Mouse (Mus musculus) CD4-positive, CD25-positive, alpha-beta regulatory T cell, adult 2 months (primary cell): ENCODE data around the gene Nap1l1.
"Not testable (repeated sequence)": the region's sequence is repeated elsewhere in the genome, so short reads cannot be mapped to it uniquely, and the experiment has no call there.

Source experiments
- DNase-seq: peaks from one replicate; pipeline ENCODE4 v3.0.0-alpha.2; 2012; ENCODE audit warnings: low read depth, low spot score

Gene Nap1l1

GRCm38 (mm10) chr10:111472686-111473510 lies at the start of gene Nap1l1:
Gene Nap1l1, plus strand, starts transcription at chr10:111473223.
- DNase-seq: peak; percentile 98

GRCm38 (mm10) chr10:111426491-111426890 lies 46.5 kb upstream of the Nap1l1 start:
- no peak for DNase-seq

DNA sequence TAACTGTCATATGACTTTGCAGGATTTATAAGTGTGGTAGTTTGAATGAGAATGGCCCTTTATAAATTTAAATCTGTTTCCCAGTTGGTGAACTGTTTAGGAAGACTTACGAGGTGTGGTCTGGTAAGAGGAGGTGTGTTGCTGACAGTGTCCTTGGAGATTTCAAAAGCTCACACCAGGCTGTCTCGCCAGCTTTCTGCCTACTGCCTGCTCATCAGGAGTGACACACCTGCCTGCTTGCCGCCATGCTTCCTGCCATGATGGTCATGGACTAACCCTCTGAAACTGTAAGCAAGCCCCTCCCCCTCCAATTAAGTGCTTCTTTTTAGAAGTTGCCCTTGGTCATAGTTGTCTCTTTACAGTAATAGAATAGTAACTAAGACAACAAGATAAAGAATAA lies 39.5 kb upstream of the Nap1l1 start:
- no peak for DNase-seq

- no peak for DNase-seq
Measured at GRCm38 (mm10) chr10:111441034-111441440, 32.0 kb upstream of the Nap1l1 start.

DNA sequence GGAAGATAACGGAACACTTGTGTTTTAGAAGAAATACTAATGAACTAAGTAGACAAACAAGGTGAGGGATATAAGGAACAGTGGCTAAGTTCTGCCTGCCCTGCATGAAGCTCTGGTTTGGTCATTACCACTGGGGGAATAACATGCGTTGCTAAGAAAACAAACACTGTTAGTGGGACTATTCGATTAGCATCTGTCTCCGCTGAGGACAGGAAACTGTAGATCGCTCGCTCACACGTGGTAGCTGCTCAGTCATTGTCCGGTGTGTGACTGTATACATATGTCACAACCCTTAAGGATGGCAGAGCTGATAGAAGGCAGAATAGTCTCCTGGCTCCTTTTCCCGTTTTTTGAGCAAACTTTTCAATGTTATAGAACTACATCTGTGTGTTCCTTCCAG lies 28.8 kb upstream of the Nap1l1 start:
- no peak for DNase-seq

DNA sequence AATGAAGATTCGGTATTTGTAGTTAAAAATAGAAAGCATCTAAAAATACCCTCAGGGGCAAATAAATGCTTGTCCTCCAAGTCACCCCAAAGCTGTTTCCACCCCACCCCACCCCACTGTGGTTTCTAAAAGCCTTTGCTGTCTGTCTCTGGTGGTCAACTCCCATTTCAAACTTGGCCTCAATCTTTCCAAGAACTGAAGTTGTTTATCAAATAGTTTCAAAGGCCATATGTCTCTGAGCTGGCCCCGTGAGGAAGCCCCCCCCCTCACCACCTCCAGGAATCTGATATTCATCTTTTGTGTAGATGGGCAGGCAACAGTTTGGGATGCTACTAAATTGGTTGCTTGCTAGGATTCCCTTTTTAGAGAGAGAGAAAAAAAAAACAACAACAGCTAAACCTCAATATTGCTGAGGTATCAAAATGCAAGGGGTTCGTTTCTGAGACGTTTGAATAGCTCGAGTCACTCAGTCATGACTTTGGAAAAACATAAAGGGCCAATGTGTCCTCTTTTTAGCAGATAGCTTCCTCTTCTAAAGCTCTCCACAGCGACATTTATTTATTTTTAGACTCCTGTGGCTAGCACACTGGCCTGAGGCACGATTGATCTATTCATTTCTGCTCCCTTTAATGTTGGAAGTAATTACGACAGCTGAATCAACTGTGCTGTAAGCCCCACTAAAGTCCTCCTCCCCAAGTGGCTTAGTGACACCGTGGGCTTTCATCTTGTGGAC lies 26.9 kb upstream of the Nap1l1 start:
- DNase-seq: no peak

DNA sequence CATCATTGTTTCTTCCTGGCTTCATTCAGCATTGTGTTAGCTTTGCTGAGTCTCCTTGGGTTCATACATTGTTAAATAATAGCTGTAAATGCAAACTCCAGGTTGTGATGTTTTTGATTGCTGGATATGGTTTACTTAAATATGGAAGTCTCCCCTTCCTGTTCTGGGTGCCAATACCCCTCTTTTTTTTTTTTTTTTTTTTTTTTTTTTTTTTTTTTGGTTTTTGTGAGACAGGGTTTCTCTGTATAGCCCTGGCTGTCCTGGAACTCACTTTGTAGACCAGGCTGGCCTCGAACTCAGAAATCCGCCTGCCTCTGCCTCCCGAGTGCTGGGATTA lies 26.4 kb upstream of the Nap1l1 start:
- DNase-seq: not testable (repeated sequence)

DNA sequence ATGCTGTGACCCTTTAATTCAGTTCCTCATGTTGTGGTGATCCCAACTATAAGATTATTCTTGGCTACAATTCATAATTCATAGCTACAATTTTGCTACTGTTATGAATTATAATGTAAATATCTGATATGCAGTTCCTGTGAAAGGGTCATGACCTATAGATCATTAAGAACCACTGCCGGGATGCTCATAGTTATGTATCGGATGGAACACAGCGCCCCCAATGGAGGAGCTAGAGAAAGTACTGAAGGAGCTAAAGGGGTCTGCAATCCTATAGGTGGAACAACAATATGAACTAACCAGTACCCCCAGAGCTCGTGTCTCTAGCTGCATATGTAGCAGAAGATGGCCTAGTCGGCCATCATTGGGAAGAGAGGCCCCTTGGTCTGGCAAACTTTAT lies 23.4 kb upstream of the Nap1l1 start:
- DNase-seq: peak; percentile 28

DNA sequence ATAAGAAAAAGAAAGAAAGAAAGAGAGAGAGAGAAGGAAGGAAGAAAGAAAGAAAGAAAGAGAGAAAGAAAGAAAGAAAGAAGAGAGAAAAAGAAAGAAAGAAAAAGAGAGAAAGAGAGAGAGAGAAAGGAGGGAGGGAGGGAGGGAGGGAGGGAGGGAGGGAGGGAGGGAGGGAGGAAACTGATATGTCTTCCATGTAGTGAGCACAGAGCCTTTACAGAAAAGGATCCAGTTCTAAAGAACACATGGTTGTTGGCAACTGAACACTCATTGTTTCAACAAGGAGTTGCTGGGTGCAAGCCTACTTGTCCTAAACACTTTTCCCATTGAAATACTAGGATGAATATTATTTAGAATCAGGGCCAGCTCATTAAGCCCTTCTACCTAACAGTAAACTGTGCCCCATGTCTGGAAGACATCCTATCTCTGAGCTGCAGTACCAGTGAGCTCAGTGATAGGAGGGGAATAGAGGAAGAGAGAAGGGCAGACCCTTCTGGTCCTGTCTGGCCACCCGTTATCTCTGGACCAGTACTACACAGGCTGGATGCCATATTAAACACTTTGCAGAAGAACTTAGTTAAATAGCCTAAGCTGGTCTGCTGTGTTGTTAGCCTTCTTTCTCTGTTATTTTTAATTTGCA lies 21.2 kb upstream of the Nap1l1 start:
- DNase-seq: no peak

DNA sequence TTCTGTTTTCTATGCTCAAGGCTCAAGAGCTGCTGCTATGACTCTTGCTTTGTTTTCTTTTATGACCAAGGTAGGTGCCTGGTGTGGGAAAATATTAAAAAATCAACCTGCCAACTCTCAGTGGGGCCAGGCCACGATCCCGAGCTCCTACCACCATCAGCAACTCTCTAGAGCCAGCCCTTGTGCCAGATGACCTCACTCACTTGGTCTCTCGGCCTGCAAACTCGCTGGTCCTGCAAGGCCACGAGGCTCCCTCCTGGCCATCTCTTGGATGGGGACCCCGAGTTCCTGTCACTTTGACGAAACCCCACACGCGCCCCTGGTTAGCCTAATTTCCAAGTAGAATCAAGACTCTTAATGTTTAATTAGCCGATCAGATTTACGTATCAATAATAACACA lies 20.6 kb upstream of the Nap1l1 start:
- no peak for DNase-seq

GRCm38 (mm10) chr10:111454698-111455308 lies 18.2 kb upstream of the Nap1l1 start:
- no peak for DNase-seq

- no peak for DNase-seq
Measured at GRCm38 (mm10) chr10:111458088-111458487, 14.9 kb upstream of the Nap1l1 start.

DNA sequence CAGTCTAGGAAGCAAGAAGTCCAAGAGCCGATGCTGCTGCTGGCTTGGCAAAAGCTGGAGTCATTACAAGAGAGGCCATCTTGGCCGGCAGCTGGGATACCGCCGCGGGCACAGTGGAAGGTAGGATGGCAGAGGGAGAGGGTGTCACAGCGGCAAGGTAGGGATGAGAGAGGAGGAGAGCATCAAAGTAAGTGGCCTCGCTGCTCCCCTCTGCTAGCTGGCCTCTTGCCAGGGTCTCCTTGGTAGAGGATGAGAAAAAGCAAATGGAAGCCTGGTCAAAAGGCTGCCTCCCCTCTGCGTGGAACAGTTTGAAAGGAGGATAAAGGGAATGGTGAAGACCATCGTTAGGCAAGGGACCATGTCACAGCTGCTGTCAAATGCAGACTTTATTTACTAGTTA lies 14.0 kb upstream of the Nap1l1 start:
- no peak for DNase-seq

- DNase-seq: no peak
Measured at GRCm38 (mm10) chr10:111459874-111460273, 13.1 kb upstream of the Nap1l1 start.

GRCm38 (mm10) chr10:111460381-111460780 lies 12.6 kb upstream of the Nap1l1 start:
- no peak for DNase-seq

DNA sequence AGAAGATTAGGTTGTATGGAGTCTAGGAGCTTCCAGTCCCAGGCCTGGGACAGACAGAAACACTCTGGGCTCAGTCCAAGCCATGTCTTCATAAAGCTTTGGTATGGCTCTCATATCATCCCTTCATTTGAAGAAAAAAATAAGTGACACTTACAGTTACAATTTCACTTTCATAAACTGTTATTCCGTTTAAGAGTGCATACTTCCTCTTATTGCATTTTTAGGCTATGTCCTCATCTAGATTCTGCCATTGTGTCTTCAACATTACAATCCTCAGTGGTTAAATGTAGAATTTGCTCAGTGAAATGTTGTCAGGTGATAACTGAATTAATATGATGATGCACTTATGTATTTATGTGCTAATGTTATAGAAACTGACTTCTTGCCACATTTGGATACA lies 8.2 kb upstream of the Nap1l1 start:
- DNase-seq: no peak

- DNase-seq: no peak
Measured at GRCm38 (mm10) chr10:111465409-111465808, 7.6 kb upstream of the Nap1l1 start.

DNA sequence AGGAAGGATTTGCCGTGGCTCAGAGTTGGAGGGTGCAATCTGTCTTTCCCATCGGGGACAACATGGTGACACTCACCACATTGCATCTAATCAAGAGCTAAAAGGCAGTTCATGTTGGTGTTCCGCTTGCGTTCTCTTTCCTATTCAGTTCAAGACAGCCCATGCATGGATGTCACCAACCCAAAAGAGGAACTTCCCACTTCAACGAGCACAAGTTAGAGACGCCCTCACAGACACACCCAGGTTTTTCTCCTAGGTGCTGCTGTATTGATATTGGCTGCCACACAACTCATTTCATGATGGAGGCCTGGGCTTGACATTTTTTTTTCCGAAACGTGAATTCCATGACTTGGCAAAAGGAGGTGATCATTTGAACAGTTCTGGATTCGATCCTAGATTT lies 1.9 kb upstream of the Nap1l1 start:
- DNase-seq: no peak

DNA sequence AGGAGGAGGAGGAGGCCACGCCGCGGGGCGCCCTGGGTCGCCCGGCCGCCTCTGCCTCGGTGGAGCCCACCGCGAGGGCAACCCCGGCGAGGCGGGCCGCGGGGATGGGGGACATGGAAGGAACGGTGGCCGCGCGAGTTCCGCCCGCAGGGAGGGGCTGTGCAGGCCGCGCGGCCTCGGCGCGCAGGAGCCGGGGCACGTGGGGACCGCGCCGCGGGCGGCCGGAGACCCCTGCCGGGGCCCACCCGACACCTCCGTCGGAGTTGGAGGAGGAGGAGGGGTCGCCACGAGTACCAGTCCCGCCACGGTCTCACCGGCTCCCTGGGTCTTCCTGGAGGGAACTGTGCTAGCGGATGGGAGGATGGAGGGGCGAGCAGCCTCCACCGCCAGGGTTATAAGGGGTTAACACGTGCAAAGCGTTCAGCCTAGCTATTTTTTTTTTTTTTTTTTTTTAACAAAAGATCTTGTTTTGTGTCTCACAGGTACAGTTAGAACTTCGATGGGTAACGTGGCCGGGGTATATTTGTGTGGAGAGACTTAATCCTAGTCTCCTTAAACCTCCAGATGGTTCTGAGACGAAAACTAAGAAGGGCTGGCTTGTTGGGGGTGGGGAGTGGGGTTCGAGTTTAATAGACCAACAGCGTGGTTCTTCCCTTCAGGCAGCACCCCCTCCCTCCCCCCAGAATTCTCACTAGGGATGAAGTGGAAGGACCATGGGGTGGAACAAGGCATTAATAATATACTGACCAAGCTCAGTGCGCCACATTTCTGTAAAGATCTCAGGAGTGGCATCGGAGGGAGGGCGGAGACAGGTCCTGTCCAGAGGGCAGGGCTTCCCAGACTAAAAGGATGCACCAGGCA lies 718 bp downstream of the Nap1l1 start:
- peak; percentile 65 for DNase-seq

DNA sequence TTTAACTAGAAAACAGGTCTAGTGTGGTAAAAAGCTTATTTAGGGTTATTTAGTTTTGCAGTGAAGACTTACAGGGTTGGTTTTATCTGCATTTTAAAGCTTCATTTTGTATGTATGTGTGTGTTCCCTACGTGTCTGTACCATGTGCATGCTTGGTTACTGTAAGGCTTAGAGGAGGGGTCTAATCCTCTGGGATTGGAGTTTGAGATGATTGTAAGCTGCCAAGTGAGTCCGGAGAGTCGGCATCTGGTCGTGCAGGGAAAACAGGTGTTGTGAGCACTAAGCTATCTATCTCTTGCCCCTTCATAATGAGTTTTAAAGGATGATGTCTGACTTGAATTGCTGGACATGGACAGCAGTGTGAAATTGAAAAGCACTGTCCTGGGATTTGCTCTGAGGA lies 3.3 kb downstream of the Nap1l1 start:
- DNase-seq: no peak

DNA sequence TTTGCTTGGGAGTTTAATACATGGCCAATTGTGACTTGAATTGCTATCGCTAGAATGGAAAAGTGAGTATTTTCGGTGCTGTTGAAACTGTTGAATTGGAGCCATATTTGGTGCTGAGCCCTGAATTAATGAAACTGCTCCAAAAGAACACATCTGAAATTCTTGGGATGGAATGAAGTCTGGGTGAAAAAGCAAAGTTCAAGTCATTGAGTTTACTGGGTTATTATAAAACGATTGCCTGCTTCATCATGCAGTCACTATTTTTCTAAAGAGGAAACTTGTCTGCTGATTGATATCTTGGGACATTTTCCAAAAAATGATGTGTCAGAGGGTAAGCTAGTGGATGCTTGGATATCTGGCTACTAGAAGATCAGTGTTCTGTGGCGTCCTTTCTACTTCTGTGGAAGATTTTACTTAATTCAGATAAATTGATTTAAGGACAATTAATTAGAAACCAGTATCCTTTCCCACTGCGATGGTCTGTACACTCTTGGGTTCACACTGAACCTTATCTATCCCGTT lies 4.0 kb downstream of the Nap1l1 start:
- DNase-seq: no peak
